Mouse (Mus musculus): ENCODE measurements around the gene P2ry2. TPM values are rescaled to one million over a fixed set of nuclear protein-coding genes. Genes with fewer than 3 reads are reported as not detected.

P2ry2 gene
- 0.39 and 0.65 TPM in 2 replicates for polyA plus RNA-seq (2015; fragmentation: Nextera tagmentation; extraction: Ambion mirVana)

- Histone ChIP-seq H3K4me1 (replicated peaks) (peaks cover 30% of the 10 kb centered on the region), H3K9ac (peak within 1 kb of the TSS; percentile 73), H3K4me3 (peak within 1 kb of the TSS; percentile 52), H3K27ac (no peak within 1 kb of the TSS), H3K36me3 (no peaks in the 10 kb centered on the region), H3K4me2 (peak within 1 kb of the TSS; percentile 98), H3K9me3 (no peaks in the 10 kb centered on the region), H3K27me3 (peaks cover 75% of the 10 kb centered on the region)
- ATAC-seq (ENCODE audit: low FRiP score): no peak
- 71% methylated on average over 4 of the region's 4 CpGs for WGBS
These were observed at the start of gene P2ry2 for GRCm38 (mm10) chr7:101012541-101012940. P2ry2 (minus strand) TSS chr7:101012866.

- H3K27me3 ChIP-seq: 0 out of 2 replicates have a peak, but pooled peaks cover 4% of the 10 kb centered on the region
- H3K9ac ChIP-seq: no peak overlapping the region
- H3K9me3 ChIP-seq: no peaks in the 10 kb centered on the region
- WGBS: 86% methylated on average over 6 of the region's 6 CpGs
- H3K27ac ChIP-seq: no peak overlapping the region
- no peaks in the 10 kb centered on the region for H3K36me3 ChIP-seq
- H3K4me1 ChIP-seq (replicated peaks): 0 out of 2 replicates have a peak, but pooled peaks cover 6% of the 10 kb centered on the region
- no peak for ATAC-seq (ENCODE audit: low FRiP score)
- no peak overlapping the region for H3K4me3 ChIP-seq
- no peak overlapping the region for H3K4me2 ChIP-seq
These were observed 49.6 kb upstream of the P2ry2 start for GRCm38 (mm10) chr7:101062246-101062645.

GRCm38 (mm10) chr7:101061381-101061780 is 48.7 kb upstream of the P2ry2 start:
- 0 out of 2 replicates have a peak, but pooled peaks cover 4% of the 10 kb centered on the region for H3K27me3 ChIP-seq
- no peaks in the 10 kb centered on the region for H3K36me3 ChIP-seq
- H3K27ac ChIP-seq: no peak overlapping the region
- H3K4me1 ChIP-seq (replicated peaks): 0 out of 2 replicates have a peak, but pooled peaks cover 6% of the 10 kb centered on the region
- H3K9ac ChIP-seq: no peak overlapping the region
- 5% methylated on average over 17 of the region's 17 CpGs for WGBS
- no peak overlapping the region for H3K4me3 ChIP-seq
- ATAC-seq (ENCODE audit: low FRiP score): 0 out of 2 replicates have a peak, but pooled peaks have one; percentile 36
- no peaks in the 10 kb centered on the region for H3K9me3 ChIP-seq
- H3K4me2 ChIP-seq: peak overlapping the region; percentile 9; the same call in 1 of the 2 replicates

GRCm38 (mm10) chr7:101060476-101060875 is 47.8 kb upstream of the P2ry2 start:
- no peaks in the 10 kb centered on the region for H3K9me3 ChIP-seq
- H3K4me1 ChIP-seq (replicated peaks): 0 out of 2 replicates have a peak, but pooled peaks cover 6% of the 10 kb centered on the region
- H3K36me3 ChIP-seq: no peaks in the 10 kb centered on the region
- 0 out of 2 replicates have a peak, but pooled peaks cover 4% of the 10 kb centered on the region for H3K27me3 ChIP-seq
- no peak for ATAC-seq (ENCODE audit: low FRiP score)
- no peak overlapping the region for H3K9ac ChIP-seq
- no peak overlapping the region for H3K4me3 ChIP-seq
- H3K4me2 ChIP-seq: no peak overlapping the region
- no peak overlapping the region for H3K27ac ChIP-seq
- 62% methylated on average over 5 of the region's 5 CpGs for WGBS

- 0 out of 2 replicates have a peak, but pooled peaks cover 6% of the 10 kb centered on the region for H3K4me1 ChIP-seq (replicated peaks)
- no peaks in the 10 kb centered on the region for H3K36me3 ChIP-seq
- H3K4me3 ChIP-seq: no peak overlapping the region
- 49% methylated on average over 5 of the region's 5 CpGs for WGBS
- H3K27ac ChIP-seq: no peak overlapping the region
- H3K9ac ChIP-seq: no peak overlapping the region
- H3K9me3 ChIP-seq: no peaks in the 10 kb centered on the region
- no peak for ATAC-seq (ENCODE audit: low FRiP score)
- no peak overlapping the region for H3K4me2 ChIP-seq
- 0 out of 2 replicates have a peak, but pooled peaks cover 4% of the 10 kb centered on the region for H3K27me3 ChIP-seq
These were observed 46.5 kb upstream of the P2ry2 start for GRCm38 (mm10) chr7:101059188-101059587.

- Histone ChIP-seq H3K27ac (no peak overlapping the region), H3K4me3 (no peak overlapping the region), H3K4me2 (no peak overlapping the region), H3K36me3 (no peaks in the 10 kb centered on the region), H3K4me1 (replicated peaks) (0 out of 2 replicates have a peak, but pooled peaks cover 6% of the 10 kb centered on the region), H3K27me3 (0 out of 2 replicates have a peak, but pooled peaks cover 4% of the 10 kb centered on the region), H3K9me3 (no peaks in the 10 kb centered on the region), H3K9ac (no peak overlapping the region)
- no peak for ATAC-seq (ENCODE audit: low FRiP score)
- 61% methylated on average over 4 of the region's 4 CpGs for WGBS
These were observed 44.6 kb upstream of the P2ry2 start for GRCm38 (mm10) chr7:101057309-101057708.

GRCm38 (mm10) chr7:101053136-101053535 is 40.5 kb upstream of the P2ry2 start:
- Histone ChIP-seq H3K9ac (no peak overlapping the region), H3K4me1 (replicated peaks) (peaks cover 3% of the 10 kb centered on the region; the same call in 1 of the 2 replicates), H3K4me2 (no peak overlapping the region), H3K27me3 (no peaks in the 10 kb centered on the region), H3K4me3 (no peak overlapping the region), H3K27ac (no peak overlapping the region), H3K36me3 (no peaks in the 10 kb centered on the region), H3K9me3 (no peaks in the 10 kb centered on the region)
- no peak for ATAC-seq (ENCODE audit: low FRiP score)
- WGBS: 69% methylated on average over 2 of the region's 2 CpGs

- Histone ChIP-seq H3K9ac (no peak overlapping the region), H3K4me2 (no peak overlapping the region), H3K27ac (no peak overlapping the region), H3K4me3 (no peak overlapping the region), H3K36me3 (no peaks in the 10 kb centered on the region), H3K9me3 (no peaks in the 10 kb centered on the region), H3K27me3 (no peaks in the 10 kb centered on the region), H3K4me1 (replicated peaks) (peaks cover 6% of the 10 kb centered on the region; the same call in 1 of the 2 replicates)
- ATAC-seq (ENCODE audit: low FRiP score): peak; percentile 74
- 22% methylated on average over 11 of the region's 11 CpGs for WGBS
These were observed 39.0 kb upstream of the P2ry2 start for GRCm38 (mm10) chr7:101051551-101052221.

GRCm38 (mm10) chr7:101050724-101051550 is 38.3 kb upstream of the P2ry2 start:
- Histone ChIP-seq H3K4me3 (no peak overlapping the region), H3K27me3 (no peaks in the 10 kb centered on the region), H3K9me3 (no peaks in the 10 kb centered on the region), H3K4me1 (replicated peaks) (peaks cover 6% of the 10 kb centered on the region; the same call in 1 of the 2 replicates), H3K27ac (no peak overlapping the region), H3K4me2 (no peak overlapping the region), H3K36me3 (no peaks in the 10 kb centered on the region), H3K9ac (no peak overlapping the region)
- ATAC-seq (ENCODE audit: low FRiP score): no peak
- WGBS: 74% methylated on average over 13 of the region's 13 CpGs

GRCm38 (mm10) chr7:101049326-101050087 is 36.8 kb upstream of the P2ry2 start:
- Histone ChIP-seq H3K4me2 (no peak overlapping the region), H3K36me3 (no peaks in the 10 kb centered on the region), H3K9me3 (no peaks in the 10 kb centered on the region), H3K9ac (no peak overlapping the region), H3K4me1 (replicated peaks) (peaks cover 6% of the 10 kb centered on the region; the same call in 1 of the 2 replicates), H3K27me3 (no peaks in the 10 kb centered on the region), H3K27ac (no peak overlapping the region), H3K4me3 (no peak overlapping the region)
- 83% methylated on average over 7 of the region's 7 CpGs for WGBS
- ATAC-seq (ENCODE audit: low FRiP score): no peak

- H3K9me3 ChIP-seq: no peaks in the 10 kb centered on the region
- no peak overlapping the region for H3K27ac ChIP-seq
- no peak overlapping the region for H3K4me2 ChIP-seq
- H3K4me3 ChIP-seq: no peak overlapping the region
- no peaks in the 10 kb centered on the region for H3K27me3 ChIP-seq
- no peak overlapping the region for H3K9ac ChIP-seq
- H3K36me3 ChIP-seq: no peaks in the 10 kb centered on the region
- H3K4me1 ChIP-seq (replicated peaks): peaks cover 6% of the 10 kb centered on the region; the same call in 1 of the 2 replicates
- peak; percentile 55; the same call in 1 of the 2 replicates for ATAC-seq (ENCODE audit: low FRiP score)
- WGBS: 85% methylated on average over 5 of the region's 5 CpGs
These were observed 35.6 kb upstream of the P2ry2 start for GRCm38 (mm10) chr7:101048247-101048646.

Measured in hindbrain, embryonic 13.5 days (tissue).